Mouse (Mus musculus): Measurements from ENCODE around the gene 1700023F06Rik. TPM values are rescaled to one million over a fixed set of nuclear protein-coding genes. Genes with fewer than 3 reads are reported as not detected.

Gene 1700023F06Rik
- total RNA-seq, 2 experiments from 2014 or later, result 0.27 TPM; not detected in 1

- DNase-seq, result no peak
Observed at GRCm38 (mm10) chr11:103181911-103182310, 26.4 kb downstream of the 1700023F06Rik start.

GRCm38 (mm10) chr11:103181349-103181748 is 27.0 kb downstream of the 1700023F06Rik start:
- no peak for DNase-seq

- no peak for DNase-seq
Observed at GRCm38 (mm10) chr11:103180426-103180825, 27.9 kb downstream of the 1700023F06Rik start.

- no peak for DNase-seq
Observed at GRCm38 (mm10) chr11:103178748-103179147, 29.6 kb downstream of the 1700023F06Rik start.

- DNase-seq, result peak; percentile 7
Observed at GRCm38 (mm10) chr11:103177815-103178485, 30.4 kb downstream of the 1700023F06Rik start.

- peak; percentile 2 for DNase-seq
Observed at GRCm38 (mm10) chr11:103177216-103177615, 31.1 kb downstream of the 1700023F06Rik start.

- no peak for DNase-seq
Observed at GRCm38 (mm10) chr11:103176510-103176909, 31.8 kb downstream of the 1700023F06Rik start.

- DNase-seq, result no peak
Observed at GRCm38 (mm10) chr11:103175688-103176442, 32.5 kb downstream of the 1700023F06Rik start.

GRCm38 (mm10) chr11:103174891-103175391 is 33.4 kb downstream of the 1700023F06Rik start:
- peak; percentile 79 for DNase-seq

- DNase-seq, result no peak
Observed at GRCm38 (mm10) chr11:103174411-103174832, 33.9 kb downstream of the 1700023F06Rik start.

GRCm38 (mm10) chr11:103173771-103174344 is 34.5 kb downstream of the 1700023F06Rik start:
- DNase-seq, result no peak

- no peak for DNase-seq
Observed at GRCm38 (mm10) chr11:103173041-103173770, 35.2 kb downstream of the 1700023F06Rik start.

- no peak for DNase-seq
Observed at GRCm38 (mm10) chr11:103172392-103173040, 35.8 kb downstream of the 1700023F06Rik start.

GRCm38 (mm10) chr11:103171703-103172391 is 36.5 kb downstream of the 1700023F06Rik start:
- no peak for DNase-seq

GRCm38 (mm10) chr11:103171286-103171620 is 37.1 kb downstream of the 1700023F06Rik start:
- no peak for DNase-seq

GRCm38 (mm10) chr11:103170494-103171285 is 37.7 kb downstream of the 1700023F06Rik start, which contains the start of gene Fmnl1:
Fmnl1 (plus strand) TSS chr11:103171107.
- peak; percentile 60 for DNase-seq

- no peak for DNase-seq
Observed at GRCm38 (mm10) chr11:103170111-103170493, 38.3 kb downstream of the 1700023F06Rik start.

GRCm38 (mm10) chr11:103169664-103170063 is 38.7 kb downstream of the 1700023F06Rik start:
- DNase-seq, result no peak

- peak; percentile 83 for DNase-seq
Observed at GRCm38 (mm10) chr11:103168690-103169390, 39.5 kb downstream of the 1700023F06Rik start.

GRCm38 (mm10) chr11:103164391-103164790 is 44.0 kb downstream of the 1700023F06Rik start:
- DNase-seq, result peak; percentile 61
